Mouse (Mus musculus): ENCODE measurements around the gene Topbp1.
"Not testable (repeated sequence)": the region's sequence is repeated elsewhere in the genome, so short reads cannot be mapped to it uniquely, and the experiment has no call there.

Topbp1 gene

GRCm38 (mm10) chr9:103353500-103354260 is 48.7 kb downstream of the Topbp1 start:
- not testable (repeated sequence) for DNase-seq (ENCODE audit: low spot score)

GRCm38 (mm10) chr9:103357893-103358292 is 52.9 kb downstream of the Topbp1 start:
- no peak for DNase-seq (ENCODE audit: low spot score)

GRCm38 (mm10) chr9:103358545-103358944 is 53.5 kb downstream of the Topbp1 start:
- DNase-seq (ENCODE audit: low spot score) = no peak

GRCm38 (mm10) chr9:103360642-103361041 is 55.6 kb downstream of the Topbp1 start:
- no peak for DNase-seq (ENCODE audit: low spot score)

GRCm38 (mm10) chr9:103363088-103363487 is 58.1 kb downstream of the Topbp1 start:
- no peak for DNase-seq (ENCODE audit: low spot score)

GRCm38 (mm10) chr9:103363730-103364417 is 58.9 kb downstream of the Topbp1 start:
- DNase-seq (ENCODE audit: low spot score) = peak; percentile 63

GRCm38 (mm10) chr9:103364601-103365289 is 59.7 kb downstream of the Topbp1 start:
- DNase-seq (ENCODE audit: low spot score) = peak; percentile 57

- DNase-seq (ENCODE audit: low spot score) = peak; percentile 100
Observed at GRCm38 (mm10) chr9:103365290-103366247, 60.6 kb downstream of the Topbp1 start, which contains the start of gene Cdv3. Cdv3 (minus strand) TSS chr9:103365840.

- no peak for DNase-seq (ENCODE audit: low spot score)
Observed at GRCm38 (mm10) chr9:103366356-103366755, 61.3 kb downstream of the Topbp1 start.

- no peak for DNase-seq (ENCODE audit: low spot score)
Observed at GRCm38 (mm10) chr9:103369951-103370350, 64.9 kb downstream of the Topbp1 start.

- DNase-seq (ENCODE audit: low spot score) = no peak
Observed at GRCm38 (mm10) chr9:103372271-103373010, 67.4 kb downstream of the Topbp1 start.

- no peak for DNase-seq (ENCODE audit: low spot score)
Observed at GRCm38 (mm10) chr9:103376346-103377320, 71.6 kb downstream of the Topbp1 start.

- no peak for DNase-seq (ENCODE audit: low spot score)
Observed at GRCm38 (mm10) chr9:103378686-103379085, 73.7 kb downstream of the Topbp1 start.

- DNase-seq (ENCODE audit: low spot score) = no peak
Observed at GRCm38 (mm10) chr9:103379199-103379598, 74.2 kb downstream of the Topbp1 start.

- DNase-seq (ENCODE audit: low spot score) = no peak
Observed at GRCm38 (mm10) chr9:103380566-103380965, 75.6 kb downstream of the Topbp1 start.

- DNase-seq (ENCODE audit: low spot score) = no peak
Observed at GRCm38 (mm10) chr9:103382989-103383388, 78.0 kb downstream of the Topbp1 start.

GRCm38 (mm10) chr9:103383576-103383975 is 78.6 kb downstream of the Topbp1 start:
- DNase-seq (ENCODE audit: low spot score) = no peak

GRCm38 (mm10) chr9:103384141-103384796 is 79.3 kb downstream of the Topbp1 start:
- DNase-seq (ENCODE audit: low spot score) = no peak

GRCm38 (mm10) chr9:103385600-103385999 is 80.6 kb downstream of the Topbp1 start:
- DNase-seq (ENCODE audit: low spot score) = no peak
